Mouse (Mus musculus) heart, adult 18-20 months (tissue): ENCODE data around the gene Sox8. TPM values are rescaled to one million over a fixed set of nuclear protein-coding genes. Genes with fewer than 3 reads are reported as not detected.

Experiments
- DNase-seq, 2 experiments: peaks; one replicate each; pipeline ENCODE4 v3.0.0; 2021 to 2022; ENCODE audit warnings: mixed read lengths in 1 of 2
- total RNA-seq, 2 experiments: library from RNA; stranded (reverse); gene quantifications; 2 replicates each; pipeline ENCODE4 v1.2.3; 2021

Gene Sox8
- total RNA-seq, 2 experiments from 2014 or later, result 0.20 to 0.31 TPM

DNA sequence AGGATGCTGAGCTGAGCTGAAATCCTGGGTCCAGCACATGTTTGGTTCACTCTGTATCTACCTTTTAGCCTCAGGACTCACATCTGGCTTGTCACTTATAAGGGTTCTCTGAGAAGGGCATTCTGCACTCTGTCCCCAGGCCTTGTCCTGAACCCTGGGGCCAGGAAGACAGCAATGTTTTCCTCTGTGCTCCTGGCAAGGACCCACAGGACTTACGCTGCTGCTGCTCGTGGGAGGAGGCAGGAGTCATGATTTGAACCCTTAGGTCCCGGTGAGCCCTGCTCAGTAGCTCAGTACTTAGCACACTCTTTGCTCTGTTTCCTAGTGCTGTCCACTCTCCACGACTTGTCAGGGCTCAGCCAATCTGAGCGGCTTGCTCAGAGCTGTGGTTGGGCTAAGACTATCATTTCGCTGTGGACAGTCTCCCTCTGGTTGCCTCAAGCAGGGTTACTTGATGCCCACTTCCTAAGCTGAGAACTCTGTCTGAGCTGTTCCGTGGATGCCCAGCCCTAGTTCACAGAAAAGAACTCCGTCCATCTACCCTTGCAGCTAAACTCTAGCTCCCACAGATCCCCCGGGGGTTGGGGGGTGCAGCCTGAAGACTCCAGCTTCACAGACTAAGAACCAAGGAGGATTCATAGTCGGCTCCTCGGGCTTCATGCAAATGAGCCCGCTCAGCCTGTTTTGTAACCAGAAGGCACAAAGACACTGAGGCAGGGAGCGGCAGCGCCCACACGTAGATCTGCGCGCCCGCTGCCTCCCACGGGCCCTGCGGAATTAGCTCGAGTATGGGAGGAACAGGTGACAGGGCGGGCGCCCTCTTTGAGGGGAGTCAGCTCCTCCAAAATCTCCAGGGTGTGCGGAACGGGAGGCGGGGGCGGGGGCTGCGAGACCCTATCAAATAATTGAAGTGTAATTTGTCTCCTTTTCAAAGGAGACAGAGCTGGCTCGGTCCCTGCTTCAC, 14.5 kb downstream of the Sox8 start:
- DNase-seq, result peak; percentile 44 to 50

DNA sequence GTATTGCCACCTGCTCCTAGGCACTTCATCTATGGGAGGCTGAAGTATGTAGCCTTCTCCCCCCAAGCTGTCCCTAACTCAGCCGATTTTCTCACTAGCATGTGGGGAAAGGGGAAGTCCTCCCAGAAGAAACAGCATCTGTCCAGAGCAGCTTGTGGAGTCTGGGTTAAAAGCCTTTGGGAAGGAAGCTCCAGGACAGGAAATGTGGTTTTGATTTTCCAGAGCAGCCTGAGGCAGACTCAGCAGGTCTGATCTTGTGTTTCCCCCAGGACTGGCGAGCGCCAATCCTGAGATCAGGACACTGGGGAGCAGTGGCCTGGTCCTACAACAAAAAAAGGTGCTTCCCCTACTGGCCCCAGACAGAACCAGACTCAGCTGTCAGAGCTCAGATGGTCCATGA, 15.3 kb downstream of the Sox8 start:
- DNase-seq, result no peak

DNA sequence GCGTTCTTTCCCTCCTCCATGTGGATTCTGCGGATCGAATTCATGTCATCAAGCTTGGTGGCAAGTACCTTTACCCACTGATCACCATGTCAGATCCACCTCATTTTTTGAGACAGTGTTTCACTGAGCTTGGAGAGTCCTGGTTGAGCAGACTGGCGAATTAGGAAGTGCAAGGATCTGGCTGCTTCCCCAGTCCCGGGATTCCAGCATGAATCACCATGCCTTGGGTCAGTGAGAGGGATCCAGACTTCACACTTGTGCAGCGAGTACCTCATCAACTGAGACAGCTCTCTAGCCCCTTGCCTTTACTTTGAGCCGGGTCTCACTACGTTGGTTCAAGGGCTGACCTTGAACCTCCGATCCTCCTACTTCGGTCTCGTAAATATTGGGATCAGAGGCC, 19.2 kb downstream of the Sox8 start:
- DNase-seq, result no peak

DNA sequence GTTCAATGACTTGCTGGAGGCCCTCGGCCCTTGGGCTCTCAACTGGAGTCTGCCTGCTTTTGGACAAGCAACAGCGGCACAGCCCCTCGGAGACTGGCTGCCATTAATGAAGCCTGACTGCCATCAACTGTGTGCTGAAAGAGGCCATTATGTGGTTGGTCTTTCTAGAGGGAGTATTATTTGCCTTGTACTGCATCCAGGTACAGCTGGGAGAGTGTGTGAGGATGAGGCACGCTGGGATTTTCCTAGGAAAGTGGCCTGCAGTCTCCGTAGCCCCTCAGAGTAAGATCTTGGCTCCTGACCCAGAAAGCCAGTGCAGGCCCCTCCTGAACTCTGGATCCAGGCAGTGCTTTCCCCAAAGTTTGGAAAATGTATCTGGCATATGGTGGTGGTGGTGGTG, 20.5 kb downstream of the Sox8 start:
- DNase-seq, result no peak

DNA sequence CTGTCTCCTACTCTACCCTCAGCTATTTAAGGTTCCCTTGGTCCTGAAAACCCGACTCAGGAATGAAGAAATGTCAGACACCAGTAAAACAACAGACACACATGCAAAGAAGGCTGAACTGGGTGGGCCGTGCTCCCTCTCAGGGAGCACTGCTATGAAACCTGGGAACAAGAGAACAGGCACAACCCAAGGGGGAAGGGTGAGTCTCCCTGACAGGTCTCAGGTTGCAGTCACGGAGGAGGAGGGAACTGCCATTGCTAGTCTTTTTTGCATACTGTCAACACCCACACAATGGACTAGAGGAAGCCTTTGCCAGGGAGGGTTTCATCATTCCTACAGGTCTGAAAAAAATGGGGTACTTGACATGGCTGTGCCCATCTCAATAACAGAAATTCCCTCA, 23.5 kb downstream of the Sox8 start:
- no peak for DNase-seq

DNA sequence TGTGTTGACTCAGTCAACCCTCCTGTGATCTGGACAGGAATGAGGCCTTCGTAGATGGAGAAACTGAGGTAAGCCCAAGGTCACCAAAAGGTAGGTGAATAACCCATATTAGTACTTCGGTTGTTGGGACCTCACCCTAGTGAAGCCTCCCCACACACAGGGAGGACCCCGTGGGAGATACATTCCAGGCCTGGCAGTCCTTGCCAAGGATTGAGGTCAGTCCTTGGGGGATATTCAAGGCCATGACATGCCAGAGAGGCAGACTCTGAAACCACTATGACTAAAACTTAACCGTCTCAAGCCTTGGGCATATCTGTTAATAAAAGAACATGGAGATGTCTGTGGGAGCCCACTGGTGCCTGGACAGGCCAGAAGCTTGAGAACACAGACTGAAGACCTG, 28.7 kb downstream of the Sox8 start:
- no peak for DNase-seq

DNA sequence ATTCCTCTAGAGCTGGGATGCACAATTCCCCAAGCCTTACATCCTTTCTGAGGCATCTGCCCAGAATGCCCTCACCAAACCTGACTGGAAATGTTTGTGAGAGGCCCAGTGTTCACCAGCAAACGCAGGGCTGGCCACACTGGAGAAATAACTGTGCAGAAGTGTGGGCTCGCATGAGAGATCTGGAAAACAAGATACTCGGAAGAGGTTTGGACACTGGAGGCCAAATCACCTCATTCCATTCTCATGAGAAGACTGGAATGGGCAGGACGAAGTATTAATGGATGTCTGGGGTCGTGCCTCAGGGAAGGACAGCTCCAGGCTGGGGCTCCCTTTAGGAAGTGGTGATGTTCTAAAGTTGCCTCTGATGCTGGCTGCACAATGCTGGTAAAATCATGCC, 29.8 kb downstream of the Sox8 start:
- DNase-seq, result no peak

DNA sequence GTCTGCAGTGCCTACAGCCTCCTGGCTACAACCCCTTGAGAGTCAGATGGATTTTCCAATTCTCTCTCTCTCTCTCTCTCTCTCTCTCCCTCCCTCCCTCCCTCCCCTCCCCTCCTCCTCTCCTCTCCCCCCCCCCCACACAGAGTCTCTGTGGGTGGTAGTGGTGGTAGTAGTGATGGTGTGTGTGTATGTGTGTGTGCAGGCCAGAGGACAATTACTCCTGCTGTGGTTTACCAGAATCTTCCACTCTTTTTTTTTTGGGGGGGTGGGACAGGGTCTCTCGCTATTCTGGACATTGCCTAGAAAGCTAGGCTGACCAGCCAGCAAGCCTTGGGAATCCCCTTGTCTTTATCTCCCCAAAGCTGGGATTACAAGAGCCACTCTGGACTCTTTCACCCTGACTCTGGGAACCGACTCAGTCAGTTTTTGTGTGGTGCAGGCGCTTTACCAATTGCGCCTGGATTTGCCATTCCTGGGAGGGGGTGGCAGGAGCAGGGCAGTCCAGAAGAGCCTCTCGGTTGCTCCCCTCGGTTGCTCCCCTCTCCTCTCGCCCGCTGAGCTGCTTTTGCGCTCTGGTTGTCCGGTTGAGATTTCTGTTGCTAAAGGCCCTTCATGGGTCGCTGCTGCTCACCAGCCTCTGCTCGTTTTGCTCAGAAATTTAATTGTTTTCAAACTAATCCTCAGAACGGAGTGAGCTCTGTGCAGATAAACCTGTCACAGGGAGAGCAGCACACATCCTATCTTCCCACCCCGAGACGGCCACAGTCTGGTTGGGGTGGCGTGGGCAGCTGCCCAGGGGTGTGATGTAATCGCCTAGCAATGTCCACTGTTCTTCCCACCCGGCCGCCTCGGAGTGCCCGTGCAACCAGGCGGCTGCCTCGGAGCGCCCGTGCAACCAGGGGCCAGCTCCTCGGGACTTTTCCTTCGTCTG, 31.3 kb downstream of the Sox8 start:
- DNase-seq, result peak; percentile 52 to 60

DNA sequence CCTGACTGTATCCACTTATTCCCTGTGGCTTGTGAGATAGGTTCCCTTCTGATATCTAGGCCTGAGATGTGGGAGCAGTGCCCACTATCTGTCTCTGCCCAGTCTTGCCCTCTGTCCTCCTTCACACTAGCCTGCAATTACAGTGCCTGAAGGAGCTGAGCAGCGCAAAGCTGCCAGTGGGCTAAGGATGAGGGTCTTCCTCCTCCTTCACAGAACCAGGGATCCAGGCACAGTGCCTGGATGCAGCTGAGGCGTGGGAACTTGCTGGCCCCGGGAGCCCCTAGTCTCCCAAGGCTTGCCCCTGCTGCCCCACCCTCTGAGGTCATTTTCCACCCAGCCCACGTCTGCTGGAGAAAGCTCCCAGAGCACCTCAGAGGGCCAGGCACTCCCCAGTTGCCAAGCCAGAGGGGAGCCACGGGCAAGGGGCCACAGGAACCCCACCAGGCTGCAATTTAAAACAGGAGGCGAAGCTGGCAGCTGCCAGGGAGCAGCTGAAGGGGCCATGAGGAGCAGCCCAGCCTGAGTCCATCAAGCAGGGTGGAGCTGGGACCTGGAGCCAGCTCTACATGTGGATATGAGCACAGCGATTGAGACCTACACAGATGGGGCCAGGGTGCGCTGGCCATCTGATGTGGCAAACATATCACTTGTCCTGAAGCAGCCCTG, 40.0 kb downstream of the Sox8 start:
- DNase-seq, result peak in 1 of 2 experiments; percentile 38

DNA sequence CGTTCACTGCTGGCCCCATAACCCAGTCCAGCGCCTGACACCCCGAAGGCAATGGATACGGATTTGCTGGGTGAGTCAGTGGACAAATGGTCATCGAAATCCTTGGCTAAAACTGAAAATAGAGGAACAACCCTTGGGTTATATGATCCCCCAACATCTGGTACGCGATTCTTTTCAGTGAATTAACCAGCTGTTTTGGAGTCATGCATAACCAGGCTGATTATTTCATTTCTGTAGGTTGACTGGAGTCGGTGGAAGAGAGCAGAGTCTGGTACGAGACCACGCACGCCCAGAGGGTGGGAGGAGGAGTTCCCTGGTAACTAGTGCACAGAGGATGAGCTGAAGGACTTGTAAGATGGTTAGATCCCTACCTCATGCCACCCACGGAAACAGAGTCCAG, 48.4 kb downstream of the Sox8 start:
- DNase-seq, result no peak

DNA sequence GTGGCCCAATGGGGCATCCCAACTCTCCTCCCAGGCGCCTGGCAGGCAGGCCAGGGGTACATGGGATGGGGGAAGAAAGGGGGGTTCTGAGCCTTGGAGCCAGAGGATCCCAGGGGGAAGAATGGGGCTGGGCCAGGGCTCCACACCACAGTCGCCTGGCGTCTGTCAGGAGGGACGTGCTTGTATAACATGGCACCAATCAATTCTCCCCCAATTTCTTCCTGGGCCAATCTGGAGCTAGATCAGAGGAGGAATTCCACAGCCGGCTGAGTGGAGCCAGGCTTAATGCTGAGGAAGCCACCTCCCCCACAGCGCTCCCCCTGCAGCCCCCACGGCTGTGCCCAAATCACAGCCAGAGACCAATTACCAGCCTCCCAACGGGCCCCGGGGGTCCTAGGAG, 50.0 kb downstream of the Sox8 start:
- no peak for DNase-seq

DNA sequence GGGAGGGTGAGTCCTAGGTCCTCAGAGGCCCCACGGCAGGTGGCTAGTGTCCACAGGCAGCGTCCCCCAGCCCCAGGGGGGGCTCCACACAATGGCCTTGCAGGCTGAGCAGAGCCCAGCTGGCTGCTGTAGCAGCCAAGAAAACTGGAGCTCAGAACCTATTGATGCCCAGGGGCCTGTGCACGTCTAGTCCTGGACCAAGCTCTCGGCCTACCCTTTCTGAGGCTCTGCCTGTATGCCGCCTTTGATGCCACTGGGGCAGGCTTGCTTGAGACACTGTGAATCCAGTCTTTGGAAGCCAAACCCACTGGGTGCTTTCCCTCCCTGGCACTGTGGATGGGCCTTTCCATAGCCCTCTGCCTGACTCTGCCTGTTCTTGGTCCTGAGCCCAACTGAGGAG, 51.0 kb downstream of the Sox8 start:
- DNase-seq, result no peak

DNA sequence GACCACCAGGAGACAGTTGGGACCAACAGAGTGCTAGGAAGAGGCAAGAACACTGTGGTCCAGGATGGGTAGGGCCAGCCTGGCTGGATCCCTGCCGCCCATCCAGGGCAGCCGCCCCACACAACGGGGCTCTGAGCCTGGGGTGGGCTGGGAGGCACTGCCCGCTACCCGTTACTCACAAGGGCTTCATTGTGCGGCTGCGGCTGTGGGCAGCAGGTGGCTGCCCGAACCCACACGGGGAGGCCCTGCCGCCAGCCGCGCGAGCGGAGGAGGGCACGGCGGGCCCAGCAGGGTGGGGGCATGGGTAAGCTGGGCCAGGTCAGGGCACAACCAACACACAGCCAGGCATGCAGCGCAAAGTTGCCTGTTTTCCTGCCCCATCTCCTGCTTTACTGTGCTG, 52.3 kb downstream of the Sox8 start:
- DNase-seq, result no peak

DNA sequence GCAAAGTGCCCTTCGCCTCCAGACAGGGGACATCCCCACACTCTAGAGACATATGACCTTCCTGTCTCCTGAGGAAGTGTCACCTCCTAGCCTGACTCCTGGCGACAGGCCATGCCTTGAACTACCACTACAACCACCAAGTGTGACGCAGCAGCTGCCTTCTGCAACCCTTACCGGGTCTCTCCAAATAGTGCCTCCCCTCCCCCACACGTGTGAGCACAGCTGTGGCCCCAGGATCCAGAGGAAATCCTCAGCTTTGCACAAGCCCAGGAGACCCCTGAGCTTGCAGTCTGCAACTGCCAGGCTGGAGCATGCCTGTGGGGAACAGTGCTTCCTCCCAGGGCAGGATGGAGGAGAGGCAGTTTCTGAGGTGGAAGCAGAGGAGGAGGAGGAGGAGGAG, 54.2 kb downstream of the Sox8 start:
- DNase-seq, result no peak

Other genes with a start within 250 kb of the Sox8 start
- under 1 TPM; 0.37 to 0.62 TPM for gene Tpsab1, start 225.1 kb downstream of the Sox8 start, total RNA-seq
- gene Tpsb2, start 204.4 kb downstream of the Sox8 start, total RNA-seq, result 1 to 10 TPM; 2.0 to 2.6 TPM
- not detected for gene Tpsg1, start 201.4 kb downstream of the Sox8 start, total RNA-seq
- 1 to 10 TPM; 6.1 to 6.7 TPM for gene Cacna1h, start 136.9 kb downstream of the Sox8 start, total RNA-seq
- gene Tekt4, start 116.1 kb downstream of the Sox8 start, total RNA-seq, result under 1 TPM in 1 of 2 experiments, not detected in 1; 0.67 TPM
- not detected for gene Sstr5, start 73.4 kb downstream of the Sox8 start, total RNA-seq
- 10 to 100 TPM; 29.8 to 31.8 TPM for gene Lmf1, start 8.4 kb upstream of the Sox8 start, total RNA-seq
- under 1 TPM in 1 of 2 experiments, not detected in 1; 0.77 TPM for gene Gng13, start 146.5 kb upstream of the Sox8 start, total RNA-seq
- gene Chtf18, start 156.7 kb upstream of the Sox8 start, total RNA-seq, result 1 to 10 TPM in 1 of 2 experiments, under 1 TPM in 1; 0.84 to 1.3 TPM
- 1 to 10 TPM; 3.6 to 5.2 TPM for gene Rpusd1, start 157.0 kb upstream of the Sox8 start, total RNA-seq
- not detected for gene Mslnl, start 165.4 kb upstream of the Sox8 start, total RNA-seq
- gene Msln, start 183.7 kb upstream of the Sox8 start, total RNA-seq, result 10 to 100 TPM; 10.3 to 20.2 TPM
- gene Narfl, start 203.1 kb upstream of the Sox8 start, total RNA-seq, result 10 to 100 TPM; 43.9 to 50.1 TPM
- 10 to 100 TPM; 11.4 to 12.1 TPM for gene Haghl, start 215.0 kb upstream of the Sox8 start, total RNA-seq
- under 1 TPM in 1 of 2 experiments, not detected in 1; 0.39 TPM for gene Ccdc78, start 215.9 kb upstream of the Sox8 start, total RNA-seq
- gene Fam173a, start 222.2 kb upstream of the Sox8 start, total RNA-seq, result 10 to 100 TPM; 45.5 to 51.5 TPM
- gene AC134908.4, start 225.0 kb upstream of the Sox8 start, total RNA-seq, result not detected
- 10 to 100 TPM; 55.0 to 76.0 TPM for gene Metrn, start 226.4 kb upstream of the Sox8 start, total RNA-seq
- gene Fbxl16, start 238.4 kb upstream of the Sox8 start, total RNA-seq, result 1 to 10 TPM; 1.5 to 1.7 TPM